Mouse (Mus musculus) C2C12 (cell line): ENCODE data around the gene Pigk. TPM values are rescaled to one million over a fixed set of nuclear protein-coding genes. Genes with fewer than 3 reads are reported as not detected.

Experiments used
- H3K27me3 ChIP-seq: one replicate; pipeline ENCODE4 v1.6.1; 2011; ENCODE audit not compliant: control insufficient read depth, insufficient read depth, insufficient read length
- H3K36me3 ChIP-seq: one replicate; pipeline ENCODE4 v1.6.1; 2011; ENCODE audit not compliant: control insufficient read depth, insufficient read depth
- H3K4me3 ChIP-seq: one replicate; pipeline ENCODE4 v1.5.1; 2011; ENCODE audit warnings: mild to moderate bottlenecking, control low read depth; ENCODE audit not compliant: poor library complexity, insufficient read depth, severe bottlenecking
- H3K79me2 ChIP-seq: one replicate; pipeline ENCODE4 v1.6.1; 2011; ENCODE audit not compliant: control insufficient read depth, insufficient read depth
- H3K79me3 ChIP-seq: one replicate; pipeline ENCODE4 v1.6.1; 2011; ENCODE audit warnings: low read depth, control low read depth
- H3ac ChIP-seq: one replicate; pipeline ENCODE3; 2011; ENCODE audit warnings: low read depth; ENCODE audit not compliant: control insufficient read depth, insufficient read length
- CEBPB ChIP-seq: IDR thresholded peaks from one replicate; pipeline ENCODE4 v1.6.1; 2011; ENCODE audit warnings: low read depth, mild to moderate bottlenecking, control low read depth, moderate library complexity
- CTCF ChIP-seq: IDR thresholded peaks from one replicate; pipeline ENCODE4 v1.5.1; 2011; ENCODE audit not compliant: control insufficient read depth, insufficient read depth, insufficient read length
- FOSL1 ChIP-seq: IDR thresholded peaks from one replicate; pipeline ENCODE4 v1.8.0; 2011; ENCODE audit warnings: mild to moderate bottlenecking, low read length; ENCODE audit not compliant: poor library complexity, insufficient read depth, severe bottlenecking
- MAX ChIP-seq: IDR thresholded peaks from one replicate; pipeline ENCODE4 v1.6.1; 2011; ENCODE audit warnings: mild to moderate bottlenecking, control low read depth
- MYOD1 ChIP-seq: IDR thresholded peaks from one replicate; pipeline ENCODE4 v1.6.1; 2011; ENCODE audit warnings: low read depth; ENCODE audit not compliant: control insufficient read depth, insufficient read length
- MYOG ChIP-seq: IDR thresholded peaks from one replicate; pipeline ENCODE4 v1.6.1; 2011; ENCODE audit not compliant: control insufficient read depth, insufficient read length; ENCODE audit errors: extremely low read depth
- USF1 ChIP-seq: IDR thresholded peaks from one replicate; pipeline ENCODE4 v1.6.1; 2011; ENCODE audit warnings: low read depth, mild to moderate bottlenecking, control low read depth, moderate library complexity
- polyA plus RNA-seq: library from polyadenylated mRNA; unstranded; fragments of >200 nt; fragmentation: generic; extraction: Trizol; gene quantifications from one replicate; pipeline ENCODE4 v1.2.1, GENCODE M21; 2012; ENCODE audit warnings: missing spikeins

Pigk gene
- polyA plus RNA-seq, 1 experiment = 13.1 TPM

GRCm38 (mm10) chr3:152951634-152952545 lies 238.0 kb downstream of the Pigk start:
- TF ChIP-seq MYOD1 = no peak
- no peak for TF ChIP-seq CTCF
- no peak for TF ChIP-seq MAX
- H3K27me3 ChIP-seq = no peaks in the 10 kb centered on the region
- no peaks in the 10 kb centered on the region for H3K79me3 ChIP-seq
- H3K36me3 ChIP-seq = no peaks in the 10 kb centered on the region
- no peak overlapping the region for H3K4me3 ChIP-seq
- no peak overlapping the region for H3ac ChIP-seq
- no peaks in the 10 kb centered on the region for H3K79me2 ChIP-seq

- Histone ChIP-seq H3K79me2 (no peaks in the 10 kb centered on the region), H3K27me3 (no peaks in the 10 kb centered on the region), H3K79me3 (no peaks in the 10 kb centered on the region), H3ac (no peak overlapping the region), H3K36me3 (no peaks in the 10 kb centered on the region), H3K4me3 (no peak overlapping the region)
- TF ChIP-seq MYOG (no peak), MYOD1 (no peak), CTCF (no peak), USF1 (no peak), FOSL1 (no peak)
Observed at GRCm38 (mm10) chr3:152956038-152956437, 242.1 kb downstream of the Pigk start.

- Histone ChIP-seq H3K36me3 (no peaks in the 10 kb centered on the region), H3K4me3 (no peak overlapping the region), H3ac (no peak overlapping the region), H3K79me2 (no peaks in the 10 kb centered on the region), H3K27me3 (no peaks in the 10 kb centered on the region), H3K79me3 (no peaks in the 10 kb centered on the region)
- TF ChIP-seq USF1 = no peak
- TF ChIP-seq CEBPB = no peak
- TF ChIP-seq MYOD1 = no peak
- TF ChIP-seq FOSL1 = no peak
- TF ChIP-seq MAX = no peak
- no peak for TF ChIP-seq MYOG
- TF ChIP-seq CTCF = no peak
Observed at GRCm38 (mm10) chr3:152956771-152957170, 242.9 kb downstream of the Pigk start.

- no peaks in the 10 kb centered on the region for H3K79me2 ChIP-seq
- H3K36me3 ChIP-seq = no peaks in the 10 kb centered on the region
- no peaks in the 10 kb centered on the region for H3K27me3 ChIP-seq
- no peaks in the 10 kb centered on the region for H3K79me3 ChIP-seq
- TF ChIP-seq MYOD1 (no peak), MAX (no peak), CEBPB (no peak), USF1 (no peak), MYOG (no peak), CTCF (no peak), FOSL1 (no peak)
- H3K4me3 ChIP-seq = no peak overlapping the region
- no peak overlapping the region for H3ac ChIP-seq
Observed at GRCm38 (mm10) chr3:152958358-152959150, 244.7 kb downstream of the Pigk start.

- H3K79me2 ChIP-seq = no peaks in the 10 kb centered on the region
- no peak overlapping the region for H3K4me3 ChIP-seq
- no peaks in the 10 kb centered on the region for H3K79me3 ChIP-seq
- no peaks in the 10 kb centered on the region for H3K36me3 ChIP-seq
- no peak overlapping the region for H3ac ChIP-seq
- TF ChIP-seq MAX = no peak
- no peak for TF ChIP-seq USF1
- no peak for TF ChIP-seq MYOG
- no peak for TF ChIP-seq CEBPB
- no peak for TF ChIP-seq CTCF
- TF ChIP-seq MYOD1 = no peak
- no peak for TF ChIP-seq FOSL1
- H3K27me3 ChIP-seq = no peaks in the 10 kb centered on the region
Observed at GRCm38 (mm10) chr3:152961855-152962376, 248.0 kb downstream of the Pigk start.
